Mouse (Mus musculus) liver, embryonic 18 days (tissue): ENCODE results near the gene Hpse2. TPM values are rescaled to one million over a fixed set of nuclear protein-coding genes. Genes with fewer than 3 reads are reported as not detected.

Experiments used
- polyA plus RNA-seq: library from polyadenylated mRNA; depleted of rRNA; stranded (reverse); fragments of >200 nt; gene quantifications from 2 replicates; pipeline ENCODE4 v1.2.3, GENCODE M21; 2012; rRNA removed

The Hpse2 gene
- polyA plus RNA-seq: 0.01 TPM in 2 replicates

DNA sequence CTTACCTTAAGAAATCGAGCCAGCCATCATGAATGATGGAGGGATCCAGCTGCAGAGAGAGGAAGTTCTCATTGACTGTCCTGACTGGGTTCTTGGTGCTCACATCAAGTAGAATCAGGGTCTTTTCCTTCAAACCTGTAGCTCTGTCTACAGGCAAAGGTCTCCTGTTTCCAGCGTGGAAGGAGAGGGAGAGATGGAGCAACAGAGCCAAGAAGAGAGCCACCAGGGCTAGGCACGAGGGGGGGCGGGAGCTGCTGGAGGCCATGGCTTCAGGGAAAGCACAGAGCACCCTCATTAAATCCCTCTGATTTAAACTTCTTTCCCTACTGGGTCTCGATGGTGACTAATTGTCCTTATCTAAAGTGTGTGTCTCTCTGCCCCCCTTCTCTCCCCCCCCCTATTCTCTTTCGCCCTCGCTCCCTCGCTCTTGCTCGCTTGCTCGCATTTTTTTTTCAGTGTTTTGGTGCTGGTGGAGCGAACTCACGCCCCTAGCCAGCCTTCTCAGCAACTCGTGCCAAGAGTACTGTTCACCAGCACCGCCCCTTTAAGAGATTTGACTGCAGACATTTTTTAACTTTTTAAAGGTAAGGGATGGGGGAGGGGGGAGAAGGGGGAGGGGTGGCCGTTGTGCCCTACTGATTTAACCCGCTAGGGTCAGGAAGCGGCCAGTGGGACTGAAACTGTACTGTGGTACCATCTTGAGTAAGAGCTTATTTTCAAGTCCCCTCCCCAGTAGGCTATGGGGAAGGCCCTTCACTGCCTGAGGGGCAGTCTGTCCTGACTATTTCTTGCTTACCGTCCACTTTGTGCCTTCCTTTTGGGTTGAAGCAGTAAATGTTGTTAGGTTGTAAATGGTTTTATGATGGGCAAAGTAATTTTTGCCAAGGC lies at the start of gene Hpse2:
Gene Hpse2 (minus strand): TSS at position 339 of the 888 bp plus-strand sequence.

DNA sequence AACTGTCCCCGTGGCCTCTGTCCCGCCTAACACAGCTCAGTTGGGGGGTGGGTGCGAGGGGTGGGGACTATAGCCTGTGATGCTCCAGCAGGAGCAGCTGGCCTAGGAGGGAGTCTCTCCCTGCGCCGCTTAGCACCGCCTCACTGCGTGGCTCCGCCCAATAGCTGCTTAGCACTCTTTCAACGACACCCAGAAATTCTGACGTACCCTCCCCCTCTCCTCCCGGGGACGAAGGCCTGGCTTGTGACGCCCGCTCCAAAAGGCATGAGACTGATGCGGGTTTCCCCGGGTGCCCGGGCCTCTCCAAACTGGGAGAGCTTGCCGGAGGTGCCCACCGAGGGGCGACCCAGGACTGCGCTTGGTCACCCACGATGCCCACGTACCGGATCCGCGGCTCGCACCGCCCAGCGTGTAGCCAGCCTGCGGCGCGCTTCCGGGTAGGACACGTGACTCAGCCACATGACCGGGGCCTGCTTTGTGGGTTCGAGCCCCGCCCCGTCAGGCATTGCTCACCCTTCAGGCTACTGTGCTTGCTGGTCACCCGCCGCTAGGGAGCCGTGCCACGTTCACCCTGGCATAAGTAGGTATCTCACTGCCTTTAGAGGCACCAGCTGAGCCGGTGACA lies 608.5 kb downstream of the Hpse2 start, which contains the start of gene Hps1:
Gene Hps1 (minus strand): TSS at position 448 of the 625 bp plus-strand sequence.

DNA sequence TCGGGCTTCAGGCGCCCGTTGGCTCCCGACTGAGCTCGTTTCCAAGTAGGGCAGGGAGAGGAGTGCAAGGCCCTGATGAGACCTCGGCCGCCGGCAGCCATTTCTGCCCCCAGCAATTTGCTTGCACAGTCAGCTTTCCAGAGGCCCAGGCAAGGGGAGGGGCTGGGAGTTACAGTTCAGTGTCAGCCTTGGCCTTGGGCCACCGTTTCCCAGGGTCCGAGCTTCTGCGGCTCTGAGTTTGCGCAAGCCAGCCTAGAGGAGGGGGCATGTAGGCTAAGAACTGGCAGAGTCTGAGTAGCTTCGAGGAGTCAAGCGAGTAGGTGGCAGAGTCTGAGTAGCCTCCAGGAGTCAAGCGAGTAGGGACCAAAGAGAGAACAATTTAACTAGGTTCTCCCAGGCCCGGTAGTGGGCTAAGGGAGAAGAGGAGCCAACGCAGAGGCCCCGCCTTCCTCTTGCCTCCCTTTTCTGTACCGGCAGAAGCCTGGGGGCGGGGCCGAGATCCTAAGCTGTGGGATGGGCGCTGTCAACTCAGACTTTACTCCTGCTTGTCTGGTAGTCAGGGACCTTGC lies 635.7 kb downstream of the Hpse2 start, which contains the start of gene Pyroxd2:
Gene Pyroxd2 (minus strand): TSS at position 413 of the 569 bp plus-strand sequence.

Other genes starting within 250 kb of the Hpse2 start
- 0.24 and 0.54 TPM in 2 replicates for gene Cnnm1, start 52.1 kb upstream of the Hpse2 start, polyA plus RNA-seq
- gene Got1, start 136.2 kb upstream of the Hpse2 start, polyA plus RNA-seq: 31.5 and 36.8 TPM in 2 replicates
- 0.07 and 0.12 TPM in 2 replicates for gene Nkx2-3, start 224.0 kb upstream of the Hpse2 start, polyA plus RNA-seq